Comparison of ENCODE assay signal across 20 mouse cellular contexts in genomic region chr17:89318356-89318755, GRCm38 (mm10).
DNase-seq lines count a peak whose midpoint lies in the region; ATAC-seq lines count a peak whose summit lies in the region.
"Had no signal": no experiment of that assay in that cellular context is flagged by ENCODE, and none has a peak within 500 bp of the region (broad histone marks: within the 10 kb centered on the region; RNA-seq: fewer than 3 reads in every experiment).

No protein-coding gene starts in this region.

- ATAC-seq in frontal cortex, adult (ENCODE audit: low TSS enrichment): peak; percentile 97
- ATAC-seq: activated CD4-positive, CD25-positive, alpha-beta regulatory T cell, adult 4 months; CD4-positive, CD25-positive, alpha-beta regulatory T cell, adult 4 months; Patski had no signal

- DNase-seq in frontal cortex, postnatal 25 days (ENCODE audit: low spot score in 2 of 2): no peak
- peak; percentile 50 for DNase-seq in brain, adult 2 months (ENCODE audit: low read depth, low spot score)
- peak; percentile 55 for DNase-seq in telencephalon, adult 2 months (ENCODE audit: low read depth, low spot score)
- no peak for DNase-seq in adrenal gland, postnatal 10 days
- no peak for DNase-seq in layer of hippocampus, postnatal 10 days (ENCODE audit: low spot score in 2 of 2)
- DNase-seq: adrenal gland, adult 2 months; adrenal gland, adult 8-10 months; adrenal gland, postnatal 14 days; adrenal gland, postnatal 25 days; adrenal gland, postnatal 36 days; B cell, adult 2 months; cerebellum, adult 11 months; cerebellum, adult 11-12 months; cerebellum, adult 18-20 months; cerebellum, adult 2 months; cerebellum, adult 8-10 months had no signal

Comparison
In these comparisons a context has a peak if more than half of its experiments do, and no peak if none do; other contexts are left out.
1. DNase-seq: peak in brain, adult 2 months (single experiment) and telencephalon, adult 2 months (single experiment); none in frontal cortex, postnatal 25 days (0 of 2), adrenal gland, postnatal 10 days (single experiment) and layer of hippocampus, postnatal 10 days (0 of 2).